Mouse (Mus musculus) stomach, embryonic 14.5 days (tissue): ENCODE data around the gene Chpt1. TPM values are rescaled to one million over a fixed set of nuclear protein-coding genes. Genes with fewer than 3 reads are reported as not detected.
"Not testable (repeated sequence)": the region's sequence is repeated elsewhere in the genome, so short reads cannot be mapped to it uniquely, and the experiment has no call there.

ENCODE experiments used
- ATAC-seq: fragments of 200-750 bp; cut with Nextera tagmentation; 2 replicates; pipeline ENCODE4 v1.8.0; 2017; ENCODE audit warnings: low read depth, moderate TSS enrichment; ENCODE audit not compliant: insufficient number of reproducible peaks, insufficient read depth, low FRiP score
- H3K27ac ChIP-seq: fragments of 300-500 bp; sonication (generic); 2 replicates; pipeline ENCODE4 v1.5.1; 2014; ENCODE audit warnings: mild to moderate bottlenecking, low read length, moderate library complexity, mixed read lengths
- H3K27me3 ChIP-seq: fragments of 300-500 bp; sonication (generic); 2 replicates; pipeline ENCODE4 v1.6.1; 2014; ENCODE audit warnings: low read length, control low read depth, mixed read lengths; ENCODE audit not compliant: control insufficient read depth, insufficient read depth
- H3K36me3 ChIP-seq: fragments of 300-500 bp; sonication (generic); 2 replicates; pipeline ENCODE4 v1.6.1; 2014; ENCODE audit warnings: mild to moderate bottlenecking, control low read depth, low read length, moderate library complexity, mixed read lengths; ENCODE audit not compliant: control insufficient read depth, insufficient read depth
- H3K4me1 ChIP-seq: fragments of 300-500 bp; sonication (generic); 2 replicates; pipeline ENCODE4 v1.6.1; 2014; ENCODE audit warnings: low read length, control low read depth, mixed read lengths; ENCODE audit not compliant: control insufficient read depth, insufficient read depth
- H3K4me2 ChIP-seq: fragments of 300-500 bp; sonication (generic); replicated peaks from 2 replicates; pipeline ENCODE4 v1.6.1; 2014; ENCODE audit warnings: low read depth, low read length, control low read depth
- H3K4me3 ChIP-seq: fragments of 300-500 bp; sonication (generic); 2 replicates; pipeline ENCODE4 v1.5.1; 2014; ENCODE audit warnings: low read depth, low read length, control low read depth
- H3K9ac ChIP-seq: fragments of 300-500 bp; sonication (generic); replicated peaks from 2 replicates; pipeline ENCODE4 v1.6.1; 2014; ENCODE audit warnings: low read depth, mild to moderate bottlenecking, control low read depth, low read length, moderate library complexity, mixed read lengths
- H3K9me3 ChIP-seq: fragments of 300-500 bp; sonication (generic); 2 replicates; pipeline ENCODE4 v1.6.1; 2016; ENCODE audit warnings: low read depth, low read length, control low read depth; ENCODE audit not compliant: control insufficient read depth
- WGBS: fragments of 180-500 bp; shearing (Covaris S2); extraction: QIAGEN DNeasy Blood & Tissue Kit; methylation state at CpG from one replicate; pipeline ENCODE4 v1.1.7; 2014; 5-methylcytosine and 5-hydroxymethylcytosine counted together
- polyA plus RNA-seq: library from polyadenylated mRNA; unstranded; fragments of >200 nt; fragmentation: Nextera tagmentation; extraction: Ambion mirVana; gene quantifications from 2 replicates; pipeline ENCODE4 v1.2.1, GENCODE M21; 2014

Chpt1 gene
- polyA plus RNA-seq, 1 experiment from 2014 or later: 13.4 TPM

DNA sequence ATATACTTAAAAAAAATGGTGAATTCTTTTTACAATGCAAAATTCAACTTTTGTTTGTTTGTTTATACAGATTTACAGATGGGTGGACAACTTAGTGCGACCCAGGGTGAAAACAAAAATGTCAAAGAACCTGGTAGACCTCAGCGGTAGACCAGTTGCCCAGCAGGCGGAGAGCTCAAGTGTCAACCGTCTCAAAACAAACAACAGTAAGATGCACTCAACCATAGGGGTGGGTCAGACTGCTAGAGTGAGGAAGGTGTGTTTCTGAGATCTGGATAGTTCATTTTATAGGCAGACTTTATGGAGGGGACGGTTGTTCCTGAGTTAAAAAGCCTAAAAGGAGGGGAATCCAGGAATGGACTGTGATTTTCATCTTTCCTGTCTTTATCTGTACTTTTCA, 15.2 kb downstream of the Chpt1 start:
- Histone ChIP-seq H3K4me1 (no peaks in the 10 kb centered on the region), H3K4me2 (no peak overlapping the region), H3K27me3 (no peaks in the 10 kb centered on the region), H3K9me3 (no peaks in the 10 kb centered on the region), H3K4me3 (no peak overlapping the region), H3K27ac (no peak overlapping the region), H3K36me3 (no peaks in the 10 kb centered on the region), H3K9ac (no peak overlapping the region)
- WGBS: 90% methylated on average over 5 of the region's 5 CpGs
- no peak for ATAC-seq

- ATAC-seq, H3K4me2 ChIP-seq, H3K36me3 ChIP-seq, H3K9me3 ChIP-seq, H3K9ac ChIP-seq, H3K27me3 ChIP-seq, H3K4me3 ChIP-seq, H3K4me1 ChIP-seq, H3K27ac ChIP-seq: not testable (repeated sequence)
- WGBS: 89% methylated on average over 10 of the region's 10 CpGs
These were observed 21.0 kb downstream of the Chpt1 start for GRCm38 (mm10) chr10:88482866-88483265.

DNA sequence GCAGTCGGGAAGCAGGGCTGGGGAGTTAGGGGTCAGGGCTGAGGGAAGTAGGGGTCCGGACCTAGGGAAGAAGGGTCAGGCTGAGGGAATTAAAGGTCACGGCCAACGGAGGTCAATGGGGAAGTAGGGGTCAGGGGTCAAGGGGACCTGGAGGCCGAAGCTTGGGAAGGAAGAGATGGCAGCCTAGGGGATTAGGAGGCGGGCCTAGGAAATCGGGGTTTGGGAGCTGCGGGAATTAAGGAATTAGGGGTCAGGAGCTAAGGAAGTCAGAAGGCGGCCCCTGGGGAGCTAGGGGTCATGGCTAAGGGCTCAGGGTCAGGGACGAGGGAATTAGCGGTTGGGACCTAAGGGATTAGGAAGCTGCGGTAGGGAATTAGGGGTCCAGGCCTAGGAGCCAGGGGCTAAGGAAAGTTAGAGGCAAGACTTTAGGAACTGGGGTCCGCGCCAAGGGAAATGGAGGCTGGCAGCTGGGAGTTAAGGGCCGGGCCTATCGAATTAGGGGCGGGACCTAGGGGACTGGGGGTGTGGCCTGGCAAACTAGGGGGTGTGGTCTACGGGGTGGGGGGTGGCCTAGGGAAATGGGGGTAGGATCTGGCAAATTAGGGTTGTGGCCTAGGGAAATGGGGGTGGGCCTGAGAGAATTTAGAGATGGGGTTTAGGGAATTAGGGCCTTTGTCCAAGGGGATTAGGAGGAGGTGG, 43.6 kb downstream of the Chpt1 start:
- H3K27ac ChIP-seq: no peak overlapping the region
- no peak overlapping the region for H3K4me2 ChIP-seq
- no peaks in the 10 kb centered on the region for H3K36me3 ChIP-seq
- H3K4me3 ChIP-seq: no peak overlapping the region
- 0 out of 2 replicates have a peak, but pooled peaks have one; percentile 10 for ATAC-seq
- no peaks in the 10 kb centered on the region for H3K27me3 ChIP-seq
- no peaks in the 10 kb centered on the region for H3K9me3 ChIP-seq
- H3K4me1 ChIP-seq: no peaks in the 10 kb centered on the region
- WGBS: 72% methylated on average over 18 of the region's 18 CpGs
- H3K9ac ChIP-seq: no peak overlapping the region

DNA sequence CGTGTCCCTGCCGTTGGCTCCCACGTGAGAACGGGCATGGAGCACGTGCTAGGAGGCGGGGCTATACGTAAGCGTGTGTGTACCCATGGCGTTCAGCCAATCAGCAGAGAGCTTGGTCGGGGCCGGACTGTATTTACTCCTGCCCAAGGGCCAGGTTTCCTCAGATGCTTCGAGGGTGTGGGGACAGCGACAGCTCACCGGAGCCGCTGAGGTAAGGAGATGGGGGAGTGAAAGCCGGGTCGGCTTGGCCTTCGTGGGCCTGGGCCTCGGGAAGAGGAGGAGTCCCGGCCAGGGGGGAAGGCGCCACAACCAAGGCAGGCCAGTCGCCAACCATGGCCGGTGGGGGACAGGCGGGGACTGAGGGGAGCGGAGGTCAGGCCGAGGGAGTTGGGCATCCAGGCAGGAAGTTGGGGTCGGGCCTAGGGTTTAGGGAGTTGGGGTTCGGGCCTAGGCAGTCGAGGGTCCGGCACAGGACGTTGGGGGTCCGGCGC, 44.3 kb downstream of the Chpt1 start, which contains the start of gene Sycp3:
TSS of gene Sycp3 (plus strand) at position 68 of the 491 bp plus-strand sequence.
- Histone ChIP-seq H3K4me1 (no peaks in the 10 kb centered on the region), H3K27ac (no peak within 1 kb of the TSS), H3K4me3 (no peak within 1 kb of the TSS), H3K36me3 (no peaks in the 10 kb centered on the region), H3K27me3 (no peaks in the 10 kb centered on the region), H3K9me3 (no peaks in the 10 kb centered on the region), H3K4me2 (no peak within 1 kb of the TSS), H3K9ac (no peak within 1 kb of the TSS)
- WGBS: 80% methylated on average over 33 of the region's 33 CpGs
- ATAC-seq: peak; percentile 18; the same call in 1 of the 2 replicates

DNA sequence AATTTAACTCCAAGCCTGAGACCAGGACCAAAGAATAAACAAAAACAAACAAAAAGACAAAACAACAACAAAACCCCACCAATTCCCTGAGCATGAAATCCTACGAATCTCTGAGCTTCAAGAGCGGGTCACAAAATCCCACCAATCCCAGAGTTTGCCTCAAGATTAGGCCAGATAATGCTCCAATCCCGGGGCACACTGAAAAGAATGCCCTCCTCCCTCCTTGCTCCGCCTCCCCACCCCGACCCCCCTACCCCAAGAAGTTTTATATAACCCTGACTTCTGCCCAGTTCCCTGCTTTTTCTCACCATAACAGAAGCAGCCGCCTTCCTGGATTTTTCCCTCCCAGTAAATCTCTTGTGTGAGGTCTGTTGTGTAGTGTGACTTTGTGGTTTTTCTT, 46.1 kb downstream of the Chpt1 start:
- no peaks in the 10 kb centered on the region for H3K9me3 ChIP-seq
- no peak overlapping the region for H3K4me2 ChIP-seq
- ATAC-seq: no peak
- no peak overlapping the region for H3K27ac ChIP-seq
- WGBS: 29% methylated on average over 6 of the region's 6 CpGs
- no peaks in the 10 kb centered on the region for H3K4me1 ChIP-seq
- H3K36me3 ChIP-seq: no peaks in the 10 kb centered on the region
- no peaks in the 10 kb centered on the region for H3K27me3 ChIP-seq
- H3K4me3 ChIP-seq: no peak overlapping the region
- no peak overlapping the region for H3K9ac ChIP-seq

- H3K27ac ChIP-seq: no peak overlapping the region
- 80% methylated on average over 6 of the region's 6 CpGs for WGBS
- H3K9ac ChIP-seq: no peak overlapping the region
- H3K4me2 ChIP-seq: no peak overlapping the region
- no peaks in the 10 kb centered on the region for H3K9me3 ChIP-seq
- H3K4me3 ChIP-seq: no peak overlapping the region
- H3K36me3 ChIP-seq: no peaks in the 10 kb centered on the region
- no peak for ATAC-seq
- no peaks in the 10 kb centered on the region for H3K27me3 ChIP-seq
- H3K4me1 ChIP-seq: no peaks in the 10 kb centered on the region
These were observed 51.9 kb downstream of the Chpt1 start for GRCm38 (mm10) chr10:88451990-88452389.

GRCm38 (mm10) chr10:88451221-88451620, 52.7 kb downstream of the Chpt1 start:
- Histone ChIP-seq H3K9ac (no peak overlapping the region), H3K4me1 (no peaks in the 10 kb centered on the region), H3K36me3 (no peaks in the 10 kb centered on the region; the same call in 1 of the 2 replicates), H3K27me3 (no peaks in the 10 kb centered on the region), H3K9me3 (no peaks in the 10 kb centered on the region), H3K4me2 (no peak overlapping the region), H3K27ac (no peak overlapping the region), H3K4me3 (no peak overlapping the region)
- ATAC-seq: no peak
- WGBS: 72% methylated on average over 2 of the region's 2 CpGs

GRCm38 (mm10) chr10:88441224-88441623, 62.6 kb downstream of the Chpt1 start:
- Histone ChIP-seq H3K36me3 (peaks cover 8% of the 10 kb centered on the region), H3K4me1 (no peaks in the 10 kb centered on the region)

DNA sequence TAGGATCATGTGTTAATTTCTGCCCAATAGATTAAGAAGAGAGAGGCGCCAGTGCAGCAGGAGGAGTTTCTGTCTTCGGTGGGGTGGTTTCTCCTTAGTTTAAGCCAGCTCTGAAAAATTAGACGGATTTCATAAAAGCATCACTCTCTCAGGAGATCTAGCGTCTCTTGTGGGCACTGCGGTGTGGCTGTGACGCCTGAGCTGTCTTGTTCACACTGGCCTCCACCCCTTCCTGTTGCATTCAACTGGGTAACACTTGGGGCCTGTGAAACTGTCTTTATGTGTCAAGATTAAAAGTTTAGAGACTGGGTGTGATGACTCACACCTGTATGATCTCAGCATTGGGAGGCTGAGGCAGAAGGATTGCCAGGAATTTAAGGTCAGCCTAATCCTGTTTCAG, 75.9 kb downstream of the Chpt1 start:
- Histone ChIP-seq H3K9ac (no peak overlapping the region), H3K36me3 (peaks cover 4% of the 10 kb centered on the region; the same call in 1 of the 2 replicates), H3K27ac (no peak overlapping the region), H3K4me2 (no peak overlapping the region), H3K4me1 (no peaks in the 10 kb centered on the region), H3K9me3 (no peaks in the 10 kb centered on the region), H3K4me3 (no peak overlapping the region), H3K27me3 (no peaks in the 10 kb centered on the region)
- no peak for ATAC-seq
- WGBS: 85% methylated on average over 6 of the region's 6 CpGs

More at GRCm38 (mm10) chr10:88441224-88441623, 62.6 kb downstream of the Chpt1 start:
- no peaks in the 10 kb centered on the region for H3K9me3 ChIP-seq
- no peak for ATAC-seq
- H3K4me3 ChIP-seq: no peak overlapping the region
- WGBS: 87% methylated on average over 6 of the region's 6 CpGs
- no peaks in the 10 kb centered on the region for H3K27me3 ChIP-seq
- no peak overlapping the region for H3K9ac ChIP-seq
- no peak overlapping the region for H3K27ac ChIP-seq
- H3K4me2 ChIP-seq: no peak overlapping the region
